Mouse (Mus musculus) megakaryocyte, embryonic 14.5 days (primary cell): ENCODE results near the gene Pabpc1l. TPM values are rescaled to one million over a fixed set of nuclear protein-coding genes. Genes with fewer than 3 reads are reported as not detected.

Experiments used
- H3K27me3 ChIP-seq: replicated peaks from 2 replicates; pipeline ENCODE3; 2012; ENCODE audit warnings: inconsistent platforms
- H3K36me3 ChIP-seq: replicated peaks from 2 replicates; pipeline ENCODE3; 2012; ENCODE audit warnings: low read length, inconsistent platforms, mixed read lengths
- H3K4me1 ChIP-seq: 2 replicates; pipeline ENCODE4 v1.6.1; 2012; ENCODE audit warnings: inconsistent platforms
- H3K4me3 ChIP-seq: replicated peaks from 2 replicates; pipeline ENCODE3; 2012; ENCODE audit warnings: moderate library complexity, mild to moderate bottlenecking, inconsistent platforms
- H3K9me3 ChIP-seq: 2 replicates; pipeline ENCODE4 v1.6.1; 2012; ENCODE audit warnings: inconsistent platforms
- FLI1 ChIP-seq: IDR thresholded peaks from 2 replicates; pipeline ENCODE4 v1.6.1; 2012; ENCODE audit warnings: low read length, inconsistent platforms, mixed read lengths
- GATA1 ChIP-seq: IDR thresholded peaks from 3 replicates; pipeline ENCODE4 v1.6.1; 2012; ENCODE audit warnings: mixed read lengths, low read length, inconsistent platforms, borderline replicate concordance
- polyA plus RNA-seq: library from polyadenylated mRNA; stranded (reverse); fragments of >175 nt; gene quantifications from 2 replicates; pipeline ENCODE4 v1.2.3, GENCODE M21; 2012; ENCODE audit warnings: low replicate concordance; ENCODE audit not compliant: insufficient read depth

Pabpc1l gene
- polyA plus RNA-seq = not detected in 2 replicates

DNA sequence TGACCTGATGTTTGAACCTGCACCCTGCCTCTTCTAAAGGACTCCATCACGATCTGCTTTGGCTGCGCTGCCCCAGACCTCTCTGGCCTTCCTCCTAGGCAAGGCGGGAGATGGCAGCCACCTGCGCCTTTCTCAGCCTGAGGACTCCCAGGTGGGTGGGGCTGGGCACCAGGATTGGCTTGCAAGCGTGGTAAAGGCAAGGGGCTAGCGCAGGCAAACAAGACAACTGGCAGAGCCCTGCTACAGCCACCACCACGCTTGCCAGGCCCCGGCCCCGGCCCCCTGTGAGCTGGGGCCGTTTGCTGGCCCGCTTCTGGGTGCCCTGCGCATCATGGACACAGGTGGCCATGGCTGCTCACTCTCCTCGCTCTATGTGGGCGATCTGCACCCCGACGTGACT is at the start of gene Pabpc1l:
Gene Pabpc1l (plus strand): TSS at position 301 of the 400 bp plus-strand sequence.
- Histone ChIP-seq H3K36me3 (no peaks in the 10 kb centered on the region), H3K4me1 (peaks cover 7% of the 10 kb centered on the region), H3K9me3 (no peaks in the 10 kb centered on the region), H3K27me3 (peaks cover 21% of the 10 kb centered on the region), H3K4me3 (no peak within 1 kb of the TSS)
- TF ChIP-seq FLI1 = no peak
- no peak for TF ChIP-seq GATA1

DNA sequence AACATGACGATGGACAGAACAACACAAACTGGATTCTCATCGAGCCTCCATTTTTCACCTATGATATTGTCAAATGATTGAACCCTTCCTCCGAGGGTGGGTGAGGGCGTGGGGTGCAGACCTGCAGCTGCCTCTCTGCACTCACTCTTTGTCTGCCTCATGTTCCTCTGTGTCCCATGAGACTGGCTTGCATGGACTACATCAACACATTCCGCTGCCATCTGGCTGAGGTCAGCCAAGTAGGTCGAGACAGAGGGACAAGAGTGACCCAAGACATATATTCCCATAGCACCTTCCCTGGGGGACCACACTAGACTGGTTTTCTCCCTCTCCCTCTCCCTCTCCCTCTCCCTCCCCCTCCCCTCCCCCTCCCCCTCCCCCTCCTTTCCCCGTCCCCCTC is 48.8 kb upstream of the Pabpc1l start:
- TF ChIP-seq FLI1 (no peak), GATA1 (no peak)
- peak overlapping the region; percentile 28 for H3K4me3 ChIP-seq
- no peaks in the 10 kb centered on the region for H3K4me1 ChIP-seq
- H3K36me3 ChIP-seq = no peaks in the 10 kb centered on the region
- H3K9me3 ChIP-seq = no peaks in the 10 kb centered on the region
- peaks cover 7% of the 10 kb centered on the region for H3K27me3 ChIP-seq

DNA sequence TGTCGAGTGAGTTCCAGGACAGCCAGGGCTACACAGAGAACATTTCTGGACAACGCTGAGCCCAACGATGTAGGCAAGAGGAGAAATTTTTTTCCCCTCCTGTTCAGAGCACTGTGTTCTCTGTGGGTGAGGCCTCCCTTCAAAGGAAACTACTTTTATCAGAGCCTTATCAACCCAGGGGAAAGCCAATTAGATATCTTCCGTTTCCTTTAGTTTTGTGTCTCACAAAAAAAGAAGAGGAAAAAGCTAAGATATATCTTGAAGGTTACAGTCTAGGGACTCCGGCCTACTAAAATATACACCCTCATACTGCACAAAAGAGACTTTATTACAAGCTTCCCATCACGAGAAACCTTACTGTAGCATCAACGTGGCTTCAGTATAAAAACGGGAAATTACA is 38.0 kb upstream of the Pabpc1l start:
- Histone ChIP-seq H3K4me1 (peaks cover 40% of the 10 kb centered on the region), H3K27me3 (peaks cover 2% of the 10 kb centered on the region), H3K4me3 (no peak overlapping the region), H3K9me3 (peaks cover 5% of the 10 kb centered on the region), H3K36me3 (no peaks in the 10 kb centered on the region)
- no peak for TF ChIP-seq FLI1

DNA sequence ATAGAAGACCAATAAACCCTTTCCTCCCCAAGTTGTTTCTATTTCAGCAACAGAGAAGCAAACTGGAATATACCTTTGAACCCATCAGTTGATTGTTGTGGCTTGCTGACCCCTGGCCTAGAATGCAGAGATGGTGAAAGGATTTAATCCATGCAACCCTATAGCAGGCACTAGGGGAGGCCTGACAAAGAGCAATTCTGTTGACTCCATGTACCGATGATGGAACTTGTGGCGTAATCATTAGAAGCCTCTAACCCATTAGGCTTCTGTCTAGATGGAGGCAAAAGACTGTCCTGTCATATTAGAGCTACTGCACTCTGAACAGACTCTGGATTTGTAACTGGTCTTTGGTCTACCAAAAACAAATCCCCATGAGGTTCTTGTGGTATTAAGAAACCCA is 32.4 kb upstream of the Pabpc1l start:
- H3K4me1 ChIP-seq = peaks cover 55% of the 10 kb centered on the region
- no peaks in the 10 kb centered on the region; the same call in 1 of the 2 replicates for H3K9me3 ChIP-seq
- no peaks in the 10 kb centered on the region for H3K27me3 ChIP-seq
- no peak overlapping the region for H3K4me3 ChIP-seq
- peaks cover 13% of the 10 kb centered on the region for H3K36me3 ChIP-seq
- TF ChIP-seq FLI1 (no peak), GATA1 (no peak)

DNA sequence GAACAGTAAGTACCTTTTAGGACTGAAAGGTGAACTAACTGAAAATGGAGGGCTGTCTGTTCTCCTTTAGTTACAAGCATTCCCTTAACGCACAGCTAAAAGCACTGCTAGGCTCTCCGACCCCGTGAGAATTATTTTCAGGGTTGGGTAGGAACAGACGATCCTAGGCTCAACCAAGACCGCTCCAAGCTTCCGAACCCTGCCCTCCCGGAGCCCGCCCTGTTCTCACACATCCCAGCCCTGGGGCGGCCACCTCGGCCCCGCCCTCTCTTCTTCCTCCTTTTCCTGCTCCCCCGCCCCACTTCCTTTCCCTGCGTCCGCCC is 30.6 kb upstream of the Pabpc1l start, which contains the start of gene Ywhab:
Gene Ywhab (plus strand): TSS at position 307 of the 323 bp plus-strand sequence.
- H3K4me1 ChIP-seq = peaks cover 56% of the 10 kb centered on the region
- no peaks in the 10 kb centered on the region for H3K27me3 ChIP-seq
- TF ChIP-seq GATA1 (no peak), FLI1 (no peak)
- peaks cover 24% of the 10 kb centered on the region for H3K36me3 ChIP-seq
- H3K9me3 ChIP-seq = no peaks in the 10 kb centered on the region; the same call in 1 of the 2 replicates
- H3K4me3 ChIP-seq = peak within 1 kb of the TSS; percentile 99

DNA sequence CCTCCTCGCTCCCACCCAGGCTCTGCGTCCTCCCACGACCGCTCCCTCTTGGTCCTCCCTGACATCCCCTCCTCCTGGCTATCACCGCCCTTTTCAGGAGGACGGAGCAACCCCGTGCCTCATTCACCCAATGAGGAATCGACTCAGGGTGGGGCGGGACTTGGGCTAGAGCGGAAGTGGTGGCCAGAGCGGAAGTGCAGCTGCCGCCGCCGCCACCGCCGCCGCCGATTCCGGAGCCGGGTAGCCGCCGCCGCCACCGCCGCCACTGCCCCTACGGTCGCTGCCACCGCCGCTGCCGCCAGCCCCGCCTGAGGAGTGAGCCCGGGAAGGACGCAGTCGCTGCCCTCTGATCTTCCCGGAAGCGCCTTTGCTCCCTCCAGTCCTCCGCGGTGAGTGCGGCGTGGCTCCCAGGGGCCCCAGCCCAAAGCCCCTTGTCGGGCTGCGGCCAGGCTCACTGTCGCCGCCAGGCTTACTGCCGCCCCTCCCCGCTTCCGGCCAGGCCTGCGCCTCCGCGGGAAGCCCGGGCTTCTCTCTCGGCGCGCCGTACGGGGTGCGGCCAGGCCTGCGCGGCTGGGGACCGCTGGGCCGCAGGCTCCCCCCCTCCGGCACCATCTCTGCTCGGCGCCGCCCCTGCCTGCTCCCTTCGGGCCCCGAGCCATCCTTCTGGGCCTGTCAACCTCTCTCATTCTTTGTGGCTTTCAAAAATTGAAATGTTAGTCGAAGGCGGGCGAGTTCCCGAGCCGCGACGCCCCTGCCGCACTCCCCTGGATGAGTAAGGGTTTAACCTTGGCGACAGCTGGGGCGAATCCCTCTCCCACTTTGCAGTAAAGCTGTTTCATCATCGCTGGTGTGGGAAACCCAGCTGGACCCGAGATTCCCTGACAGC is 30.0 kb upstream of the Pabpc1l start:
- Histone ChIP-seq H3K4me1 (peaks cover 56% of the 10 kb centered on the region), H3K4me3 (peak overlapping the region; percentile 99), H3K36me3 (peaks cover 28% of the 10 kb centered on the region), H3K9me3 (no peaks in the 10 kb centered on the region; the same call in 1 of the 2 replicates), H3K27me3 (no peaks in the 10 kb centered on the region)
- TF ChIP-seq GATA1 (no peak), FLI1 (0 out of 2 replicates have a peak, but pooled peaks have one; percentile 10)

DNA sequence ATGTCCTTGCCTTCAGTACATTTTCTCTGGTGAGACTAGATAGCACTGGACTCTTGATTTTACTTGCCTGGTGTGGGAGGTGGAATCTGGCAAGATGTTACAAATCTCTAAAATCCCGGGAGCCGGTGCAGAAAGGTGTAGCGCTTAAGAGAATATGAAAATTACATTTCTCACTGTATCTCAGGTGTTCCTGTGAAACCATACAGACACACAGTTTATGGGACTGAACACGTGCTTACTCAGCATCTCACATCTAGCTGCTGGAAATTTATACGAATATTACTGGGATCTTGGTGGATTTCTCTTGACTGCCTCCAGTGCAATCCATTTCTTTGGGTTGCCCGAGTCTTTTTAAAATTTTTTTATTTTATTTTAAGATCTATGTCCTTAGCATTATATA is 29.0 kb upstream of the Pabpc1l start:
- no peak for TF ChIP-seq GATA1
- TF ChIP-seq FLI1 = no peak
- Histone ChIP-seq H3K27me3 (no peaks in the 10 kb centered on the region), H3K9me3 (no peaks in the 10 kb centered on the region; the same call in 1 of the 2 replicates), H3K36me3 (peaks cover 30% of the 10 kb centered on the region), H3K4me3 (peak overlapping the region; percentile 99), H3K4me1 (peaks cover 65% of the 10 kb centered on the region)

DNA sequence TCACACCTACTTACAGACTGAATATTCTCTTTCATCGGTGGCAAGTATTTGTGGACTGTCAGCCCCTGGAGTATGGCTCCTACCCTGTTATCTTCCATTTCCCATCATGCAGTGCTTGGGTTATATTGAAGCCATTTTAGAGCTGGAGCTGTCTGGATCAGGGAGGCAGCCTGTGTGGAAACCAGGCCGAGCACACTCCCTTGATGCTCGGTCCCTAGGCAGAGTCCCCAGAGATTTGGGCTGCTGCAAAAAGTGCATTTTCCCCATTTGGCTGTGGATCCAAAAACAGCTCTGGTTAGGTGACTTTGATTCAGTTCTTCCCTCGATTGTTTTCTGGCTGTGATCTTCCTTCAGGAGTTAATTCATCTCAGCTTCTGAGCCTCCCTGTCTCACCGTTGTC is 28.4 kb upstream of the Pabpc1l start:
- no peaks in the 10 kb centered on the region for H3K27me3 ChIP-seq
- no peaks in the 10 kb centered on the region; the same call in 1 of the 2 replicates for H3K9me3 ChIP-seq
- H3K36me3 ChIP-seq = peaks cover 36% of the 10 kb centered on the region
- peak overlapping the region; percentile 56 for H3K4me3 ChIP-seq
- peaks cover 71% of the 10 kb centered on the region for H3K4me1 ChIP-seq
- TF ChIP-seq FLI1 = no peak
- no peak for TF ChIP-seq GATA1

DNA sequence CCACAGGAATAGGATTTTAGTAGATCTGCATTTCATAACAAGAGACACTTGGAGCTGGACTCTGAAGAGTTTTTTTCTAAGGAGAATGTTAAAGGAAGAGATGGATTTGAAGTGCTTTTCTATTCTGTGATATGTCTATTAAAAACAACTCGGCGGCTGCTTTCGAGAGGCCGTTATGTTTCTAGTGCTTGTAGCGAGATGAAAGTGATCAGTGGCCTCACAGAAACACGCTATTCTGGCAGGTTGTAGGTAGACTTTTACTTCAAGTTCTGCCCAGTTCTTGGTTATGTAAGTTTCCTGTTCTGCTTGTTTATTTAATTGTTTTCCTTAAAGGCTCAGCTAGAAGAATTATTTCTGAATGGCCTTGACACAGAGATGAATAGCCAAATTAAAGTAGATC is 26.3 kb upstream of the Pabpc1l start:
- TF ChIP-seq GATA1 (no peak), FLI1 (no peak)
- H3K27me3 ChIP-seq = no peaks in the 10 kb centered on the region
- H3K36me3 ChIP-seq = peaks cover 51% of the 10 kb centered on the region
- peaks cover 90% of the 10 kb centered on the region for H3K4me1 ChIP-seq
- H3K4me3 ChIP-seq = no peak overlapping the region
- H3K9me3 ChIP-seq = no peaks in the 10 kb centered on the region

DNA sequence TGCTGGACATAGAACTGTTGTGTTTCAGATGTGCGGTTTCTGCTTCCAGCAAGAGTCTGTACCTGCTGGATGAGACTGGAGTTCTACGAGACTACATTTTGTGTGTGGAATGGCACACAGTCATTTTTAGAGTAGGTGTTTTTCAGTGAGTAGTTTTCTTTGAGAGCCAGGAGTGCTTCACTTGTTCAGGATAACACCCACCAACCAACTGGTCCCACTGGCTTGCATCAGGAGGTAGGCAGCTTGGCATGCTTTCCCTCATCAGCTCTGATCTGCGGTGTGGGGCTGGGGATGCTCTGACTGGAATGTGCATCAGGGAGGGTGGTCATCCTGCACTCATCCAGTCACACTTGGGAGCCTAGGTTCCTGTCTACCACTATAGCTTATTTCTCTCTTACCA is 22.6 kb upstream of the Pabpc1l start:
- TF ChIP-seq GATA1 (no peak), FLI1 (no peak)
- Histone ChIP-seq H3K4me1 (peaks cover 100% of the 10 kb centered on the region), H3K36me3 (peaks cover 62% of the 10 kb centered on the region), H3K4me3 (peak overlapping the region; percentile 54), H3K9me3 (no peaks in the 10 kb centered on the region), H3K27me3 (no peaks in the 10 kb centered on the region)
